Mouse (Mus musculus) left cerebral cortex, postnatal 14 days (tissue): ENCODE measurements around the gene Rab11fip3. TPM values are rescaled to one million over a fixed set of nuclear protein-coding genes. Genes with fewer than 3 reads are reported as not detected.

Experiments
- DNase-seq, 2 experiments: peaks; one replicate each; pipeline ENCODE4 v3.0.0; 2021 to 2022; ENCODE audit warnings: low spot score in 2 of 2, mixed read lengths in 1 of 2
- intact Hi-C: fragments of 180-260 bp; cut with DNase I; formaldehyde crosslinking; loops from one replicate; pipeline ENCODE4 v1.15.1; 2025
- total RNA-seq, 2 experiments: library from RNA; stranded (reverse); gene quantifications; 2 replicates each; pipeline ENCODE4 v1.2.3; 2021

Gene Rab11fip3
- total RNA-seq, 2 experiments from 2014 or later = 80.5 to 85.2 TPM

GRCm38 (mm10) chr17:26009540-26009939 is 59.8 kb downstream of the Rab11fip3 start:
- DNase-seq = peak; percentile 93 to 94
- intact Hi-C loops = no loop called here

GRCm38 (mm10) chr17:26008787-26009186 is 60.6 kb downstream of the Rab11fip3 start:
- no peak for DNase-seq
- intact Hi-C loops = no loop called here

GRCm38 (mm10) chr17:26008331-26008730 is 61.0 kb downstream of the Rab11fip3 start:
- intact Hi-C loops = no loop called here
- DNase-seq = no peak

DNA sequence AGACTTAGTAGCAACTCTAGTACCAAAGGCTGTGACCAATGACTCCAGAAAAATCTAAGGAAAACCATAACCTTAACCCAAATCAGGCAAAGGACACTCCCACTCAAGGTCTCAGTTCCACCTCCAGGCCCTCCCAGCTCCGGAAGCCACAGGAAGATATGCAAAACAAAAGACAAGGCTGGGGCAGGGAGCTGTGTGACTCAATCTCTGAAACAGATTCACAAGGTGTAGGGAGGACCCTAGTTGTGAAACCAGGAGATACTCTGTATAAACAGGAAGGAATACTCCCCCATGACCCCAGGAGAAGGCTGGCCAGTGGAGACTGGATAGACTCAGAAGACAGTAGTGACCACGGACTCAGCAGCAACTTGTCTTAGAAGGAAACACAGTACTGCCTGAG is 61.7 kb downstream of the Rab11fip3 start:
- no peak for DNase-seq
- intact Hi-C loops = no loop called here

DNA sequence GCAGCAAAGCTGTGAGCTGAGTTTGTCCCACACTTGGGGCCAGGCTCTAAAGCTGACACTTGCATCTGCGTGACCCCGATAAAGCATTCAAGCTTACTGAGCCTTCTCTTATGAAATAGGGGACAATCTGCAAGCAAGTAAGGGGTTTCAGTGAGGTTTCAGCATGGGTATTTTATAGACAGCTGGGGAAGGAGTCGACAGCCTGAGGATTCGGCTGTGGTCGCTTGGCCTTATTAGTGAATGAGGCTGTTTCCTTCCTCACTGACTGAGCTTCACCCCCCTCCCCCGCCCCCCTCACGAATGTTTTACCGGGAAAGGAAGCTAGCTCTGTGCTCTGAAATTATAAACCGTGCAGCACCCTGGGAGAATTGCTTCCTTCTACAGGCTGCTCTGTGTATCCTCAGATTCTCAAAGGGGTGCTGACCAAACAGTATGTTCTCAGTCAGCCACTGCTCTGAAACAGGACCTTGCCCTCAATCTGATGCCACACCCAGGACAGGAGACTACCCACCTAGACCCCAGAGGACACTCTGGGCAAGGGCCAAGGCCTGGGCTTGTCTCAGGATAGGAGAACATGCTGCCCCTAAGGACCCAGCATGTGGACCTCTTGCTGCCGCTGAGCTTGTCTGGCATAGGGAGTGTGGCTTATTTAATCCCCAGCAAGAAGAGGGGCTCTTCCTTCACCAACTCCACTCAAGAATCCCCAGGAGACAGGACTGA is 63.5 kb downstream of the Rab11fip3 start:
- intact Hi-C loops = no loop called here
- no peak for DNase-seq

GRCm38 (mm10) chr17:26004711-26005110 is 64.6 kb downstream of the Rab11fip3 start:
- no peak for DNase-seq
- intact Hi-C loops = no loop called here

DNA sequence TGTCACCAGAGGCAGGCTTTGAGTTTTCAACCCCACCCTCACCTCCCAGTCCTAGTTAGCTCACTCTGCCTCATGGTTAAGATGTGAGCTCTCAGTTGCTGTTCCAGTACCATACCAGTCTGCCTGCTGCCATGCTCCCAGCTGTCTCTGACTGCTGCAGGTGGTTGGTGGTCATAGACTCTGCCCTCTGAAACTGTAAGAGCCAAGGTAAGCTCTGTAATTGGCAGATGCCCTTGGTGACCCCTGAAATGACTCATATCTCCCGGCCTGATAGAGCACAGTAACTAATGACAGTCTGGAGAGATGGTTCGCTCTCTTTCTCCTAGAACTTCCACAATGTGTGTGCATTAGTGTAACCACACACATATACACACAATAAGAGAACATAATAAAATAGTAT is 65.5 kb downstream of the Rab11fip3 start:
- no peak for DNase-seq
- intact Hi-C loops = no loop called here

GRCm38 (mm10) chr17:25998425-25998824 is 70.9 kb downstream of the Rab11fip3 start:
- no peak for DNase-seq
- intact Hi-C loops = no loop called here

GRCm38 (mm10) chr17:25993489-25993888 is 75.9 kb downstream of the Rab11fip3 start:
- intact Hi-C loops = no loop called here
- no peak for DNase-seq

- intact Hi-C loops = no loop called here
- DNase-seq = no peak
Observed at GRCm38 (mm10) chr17:25992274-25992673, 77.1 kb downstream of the Rab11fip3 start.

DNA sequence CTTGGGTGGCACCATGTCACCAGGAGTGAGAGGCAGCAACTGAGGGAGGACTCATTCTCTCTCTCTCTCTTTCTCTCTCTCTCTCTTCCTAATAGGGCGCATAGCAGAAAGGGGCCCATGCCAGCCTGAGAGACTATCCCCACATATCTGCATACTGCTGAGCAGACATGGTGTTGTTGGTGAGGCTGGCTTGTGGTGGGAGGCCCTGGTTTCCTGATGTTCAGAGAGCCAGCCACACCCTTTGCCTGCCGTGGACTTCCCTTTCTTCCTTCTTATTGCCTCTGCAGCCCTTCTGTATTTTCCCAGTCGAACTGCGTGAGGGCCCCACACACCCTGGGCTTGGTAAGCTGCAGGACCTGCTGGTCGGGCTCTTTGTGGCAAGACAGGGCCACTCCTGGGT is 79.0 kb downstream of the Rab11fip3 start:
- DNase-seq = no peak
- intact Hi-C loops = no loop called here

DNA sequence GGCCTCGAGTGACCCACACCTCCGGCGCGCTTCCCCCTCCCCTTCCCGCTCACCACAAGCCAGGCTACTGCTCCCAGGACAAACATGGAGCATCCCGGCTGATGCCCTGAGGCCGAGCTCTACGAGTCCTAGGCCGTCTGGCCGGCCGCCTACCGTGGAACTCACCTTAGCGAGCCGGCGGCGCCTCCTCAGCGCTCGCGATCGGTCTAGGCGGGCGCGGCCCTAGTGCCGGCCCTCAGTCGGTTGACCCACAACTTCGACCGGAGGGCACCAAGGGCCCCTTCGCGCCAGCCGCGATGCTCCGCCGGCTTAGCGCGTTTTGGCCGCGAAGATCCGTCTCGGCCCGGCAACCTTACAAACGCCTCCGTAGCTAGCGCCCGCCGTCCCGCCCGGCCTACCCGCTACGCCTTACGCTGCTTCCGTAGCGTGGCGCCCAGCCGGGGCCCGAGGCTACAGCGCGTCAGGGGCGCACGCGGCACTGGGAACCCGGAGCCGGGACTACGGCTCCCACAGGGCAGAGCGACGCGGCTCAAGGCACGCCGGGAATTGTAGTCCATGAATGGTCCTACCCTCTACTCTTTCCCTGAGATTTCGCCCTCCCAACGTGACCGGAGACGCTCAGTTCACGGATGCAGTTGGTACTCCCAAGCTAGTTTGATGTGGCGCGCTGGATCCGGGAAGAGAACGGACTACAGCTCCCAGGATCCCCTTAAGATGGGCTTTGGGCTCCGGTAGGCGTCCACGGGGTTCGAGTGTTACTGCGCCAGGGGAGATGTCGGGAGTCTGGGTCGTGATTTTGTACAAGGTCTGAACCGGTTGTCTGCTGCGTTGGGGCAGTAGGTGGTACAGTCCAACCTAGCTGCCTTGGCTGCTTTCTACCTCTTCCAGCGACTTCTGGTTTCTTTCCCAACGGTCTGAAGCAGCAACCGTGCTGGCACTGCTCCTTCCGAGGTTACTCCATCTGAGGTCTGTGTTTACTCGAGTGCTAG is 83.8 kb downstream of the Rab11fip3 start, which contains the start of gene Capn15:
Capn15 (minus strand) TSS at position 491 of the 989 bp plus-strand sequence.
- intact Hi-C loops = loop anchor here (5.0 kb wide), 1 partner anchor 93 kb away; no protein-coding TSS in a partner anchor
- DNase-seq = peak; percentile 96

GRCm38 (mm10) chr17:25984556-25985305 is 84.6 kb downstream of the Rab11fip3 start:
- DNase-seq = no peak
- intact Hi-C loops = loop anchor here (5.0 kb wide), 1 partner anchor 92 kb away; no protein-coding TSS in a partner anchor

GRCm38 (mm10) chr17:25984066-25984465 is 85.3 kb downstream of the Rab11fip3 start:
- intact Hi-C loops = no loop called here
- no peak for DNase-seq

GRCm38 (mm10) chr17:25982913-25983312 is 86.4 kb downstream of the Rab11fip3 start:
- DNase-seq = no peak
- intact Hi-C loops = no loop called here

- intact Hi-C loops = no loop called here
- peak in 1 of 2 experiments; percentile 48 for DNase-seq
Observed at GRCm38 (mm10) chr17:25980854-25981253, 88.5 kb downstream of the Rab11fip3 start.

DNA sequence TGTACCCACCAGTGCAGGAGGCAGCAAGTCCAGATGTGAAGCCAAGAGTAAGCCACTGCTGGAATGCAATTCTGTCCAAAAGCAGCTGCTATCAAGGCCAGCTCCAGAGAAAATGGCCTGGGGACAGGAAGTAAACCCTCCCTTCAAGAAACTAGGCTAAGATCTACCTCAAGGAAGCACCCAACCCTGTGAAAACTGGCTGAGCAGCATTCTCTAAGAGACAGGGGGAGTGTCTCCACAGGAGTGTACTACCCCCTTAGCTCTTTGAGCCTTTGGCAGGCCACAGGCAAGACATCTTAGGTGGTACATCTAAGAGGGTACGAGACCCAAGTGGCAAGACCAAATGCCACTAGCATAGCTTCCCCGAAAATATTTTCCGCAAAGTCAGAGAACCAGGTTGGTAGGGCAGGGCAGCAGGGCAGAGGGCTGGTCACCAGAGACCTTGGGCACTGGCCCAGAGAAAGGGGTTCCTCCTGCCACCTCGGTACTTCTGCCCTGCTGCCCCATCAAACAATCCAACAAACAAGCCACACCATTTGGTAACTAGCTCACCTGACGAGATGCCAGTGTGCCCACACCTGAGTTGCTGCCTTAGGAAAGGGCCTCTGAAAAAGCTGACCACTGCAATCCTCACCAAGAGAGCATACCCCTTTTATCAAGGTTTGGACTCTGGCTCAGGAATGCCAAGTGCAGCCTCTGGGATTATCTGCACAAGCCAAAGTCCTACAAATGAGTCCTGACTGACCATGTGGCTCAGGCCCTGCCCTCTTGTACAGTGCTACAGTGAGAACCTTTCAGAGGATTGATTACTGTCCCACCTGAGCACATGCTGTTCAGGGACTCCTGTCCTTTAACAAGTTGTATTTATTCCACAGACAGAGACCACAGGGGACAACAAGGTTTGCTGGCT is 89.3 kb downstream of the Rab11fip3 start:
- DNase-seq = no peak
- intact Hi-C loops = no loop called here

GRCm38 (mm10) chr17:25970954-25971707 is 98.2 kb downstream of the Rab11fip3 start:
- no peak for DNase-seq
- intact Hi-C loops = no loop called here
